ENCODE assay signal across 8 mouse cellular contexts in genomic region chr10:127748847-127749612, GRCm38 (mm10). TPM values are rescaled to one million over a fixed set of nuclear protein-coding genes. Genes with fewer than 3 reads are reported as not detected.
A peak's percentile ranks its signal among the peaks of the same experiment; 100 is the strongest.
DNase-seq lines count a peak whose midpoint lies in the region; ATAC-seq and TF ChIP-seq lines count a peak whose summit lies in the region.

No protein-coding gene starts in this region.

- H3K27me3 ChIP-seq in hindbrain, embryonic 16.5 days (replicated peaks; ENCODE audit: control insufficient read depth, insufficient read depth, low read length) = no peaks in the 10 kb centered on the region
- 0 out of 2 replicates have a peak, but pooled peaks cover 8% of the 10 kb centered on the region for H3K27me3 ChIP-seq in liver, embryonic 12.5 days (replicated peaks)
- no peaks in the 10 kb centered on the region for H3K27me3 ChIP-seq in stomach, embryonic 15.5 days (replicated peaks)

- intact Hi-C loops in left cerebral cortex, adult 2 months (cut with DNase I) = no loop called here

- TF ChIP-seq CTCF in left cerebral cortex, adult 2 months (IDR thresholded peaks at IDR 0.05) = no peak

- DNase-seq in R1 (ENCODE audit: low read depth, low spot score) = peak; percentile 75
- DNase-seq in embryo, embryonic 10.5 days (ENCODE audit: low spot score) = peak; percentile 33
- no peak for DNase-seq in spleen, postnatal 10 days (ENCODE audit: low spot score in 2 of 2)
- DNase-seq in left cerebral cortex, adult 2 months (ENCODE audit: extremely low spot score in 1 of 2, low spot score in 2 of 2) = no peak
- no peak for DNase-seq in cerebellum, adult 8-10 months

- no peak for ATAC-seq in hindbrain, embryonic 16.5 days
- ATAC-seq in liver, embryonic 12.5 days = peak; percentile 48
- peak; percentile 56; the same call in 1 of the 2 replicates for ATAC-seq in stomach, embryonic 15.5 days (ENCODE audit: insufficient read depth, low FRiP score, low read depth)

- no peak overlapping the region for H3K27ac ChIP-seq in hindbrain, embryonic 16.5 days (ENCODE audit: low read depth, low read length)
- peak overlapping the region; percentile 58; the same call in 1 of the 2 replicates for H3K27ac ChIP-seq in liver, embryonic 12.5 days
- H3K27ac ChIP-seq in stomach, embryonic 15.5 days = no peak overlapping the region
- no peak overlapping the region for H3K27ac ChIP-seq in left cerebral cortex, adult 2 months

- H3K4me3 ChIP-seq in hindbrain, embryonic 16.5 days (ENCODE audit: low read length) = no peak overlapping the region
- peak overlapping the region; percentile 33 for H3K4me3 ChIP-seq in liver, embryonic 12.5 days
- H3K4me3 ChIP-seq in stomach, embryonic 15.5 days (replicated peaks) = no peak overlapping the region
- no peak overlapping the region for H3K4me3 ChIP-seq in left cerebral cortex, adult 2 months

- no peaks in the 10 kb centered on the region for H3K9me3 ChIP-seq in hindbrain, embryonic 16.5 days (ENCODE audit: control insufficient read depth, low read length)
- no peaks in the 10 kb centered on the region for H3K9me3 ChIP-seq in liver, embryonic 12.5 days (replicated peaks)
- no peaks in the 10 kb centered on the region for H3K9me3 ChIP-seq in stomach, embryonic 15.5 days

- peak overlapping the region; percentile 49 for H3K4me2 ChIP-seq in hindbrain, embryonic 16.5 days (ENCODE audit: low read length)
- peak overlapping the region; percentile 29 for H3K4me2 ChIP-seq in liver, embryonic 12.5 days
- H3K4me2 ChIP-seq in stomach, embryonic 15.5 days = peak overlapping the region; percentile 16; the same call in 1 of the 2 replicates

- 8% methylated on average over 8 of the region's 8 CpGs for WGBS in hindbrain, embryonic 16.5 days
- 14% methylated on average over 8 of the region's 8 CpGs for WGBS in liver, embryonic 12.5 days (ENCODE audit: insufficient replicate concordance)
- 10% methylated on average over 8 of the region's 8 CpGs for WGBS in stomach, embryonic 15.5 days

- H3K9ac ChIP-seq in hindbrain, embryonic 16.5 days (ENCODE audit: low read depth, low read length) = no peak overlapping the region
- H3K9ac ChIP-seq in liver, embryonic 12.5 days = no peak overlapping the region
- no peak overlapping the region for H3K9ac ChIP-seq in stomach, embryonic 15.5 days

- H3K36me3 ChIP-seq in hindbrain, embryonic 16.5 days (ENCODE audit: control insufficient read depth, insufficient read depth, low read length) = peaks cover 13% of the 10 kb centered on the region
- peaks cover 42% of the 10 kb centered on the region for H3K36me3 ChIP-seq in liver, embryonic 12.5 days
- H3K36me3 ChIP-seq in stomach, embryonic 15.5 days = peaks cover 25% of the 10 kb centered on the region

- peaks cover 2% of the 10 kb centered on the region; the same call in 1 of the 2 replicates for H3K4me1 ChIP-seq in hindbrain, embryonic 16.5 days (ENCODE audit: control insufficient read depth, insufficient read depth, low read depth, low read length)
- H3K4me1 ChIP-seq in liver, embryonic 12.5 days = peaks cover 44% of the 10 kb centered on the region
- peaks cover 13% of the 10 kb centered on the region for H3K4me1 ChIP-seq in stomach, embryonic 15.5 days

RNA-seq across cellular contexts. Expression of gene Gpr182, which starts 2.5 kb away (rescaled TPM):
- polyA plus RNA-seq in hindbrain, embryonic 16.5 days (2015; fragmentation: Nextera tagmentation; extraction: Ambion mirVana) = 1.9 and 2.0 TPM in 2 replicates
- polyA plus RNA-seq in liver, embryonic 12.5 days (2016; fragmentation: Nextera tagmentation; extraction: Ambion mirVana) = 10.3 and 11.2 TPM in 2 replicates
- 2.4 and 2.9 TPM in 2 replicates for polyA plus RNA-seq in stomach, embryonic 15.5 days (2015; fragmentation: Nextera tagmentation; extraction: Ambion mirVana)
- 1 to 10 TPM; 1.5 to 2.8 TPM for total RNA-seq in left cerebral cortex, adult 2 months (2021)

RNA-seq across cellular contexts. Expression of gene Zbtb39, which starts 9.7 kb away (rescaled TPM):
- 2.4 TPM in 2 replicates for polyA plus RNA-seq in hindbrain, embryonic 16.5 days (2015; fragmentation: Nextera tagmentation; extraction: Ambion mirVana)
- polyA plus RNA-seq in liver, embryonic 12.5 days (2016; fragmentation: Nextera tagmentation; extraction: Ambion mirVana) = 1.3 and 1.4 TPM in 2 replicates
- polyA plus RNA-seq in stomach, embryonic 15.5 days (2015; fragmentation: Nextera tagmentation; extraction: Ambion mirVana) = 2.5 and 3.0 TPM in 2 replicates
- 10 to 100 TPM in 1 of 2 experiments, 1 to 10 TPM in 1; 9.8 to 10.3 TPM for total RNA-seq in left cerebral cortex, adult 2 months (2021)

RNA-seq across cellular contexts. Expression of gene Rdh1, which starts 10.5 kb away (rescaled TPM):
- polyA plus RNA-seq in hindbrain, embryonic 16.5 days (2015; fragmentation: Nextera tagmentation; extraction: Ambion mirVana) = 0.04 TPM in 1 of 2 replicates, not detected in the other
- polyA plus RNA-seq in liver, embryonic 12.5 days (2016; fragmentation: Nextera tagmentation; extraction: Ambion mirVana) = 0.22 and 0.30 TPM in 2 replicates
- polyA plus RNA-seq in stomach, embryonic 15.5 days (2015; fragmentation: Nextera tagmentation; extraction: Ambion mirVana) = 0.03 TPM in 1 of 2 replicates, not detected in the other
- under 1 TPM; 0.23 to 0.28 TPM for total RNA-seq in left cerebral cortex, adult 2 months (2021)

RNA-seq across cellular contexts. Expression of gene Rdh16f1, which starts 10.6 kb away (rescaled TPM):
- not detected in 2 replicates for polyA plus RNA-seq in hindbrain, embryonic 16.5 days (2015; fragmentation: Nextera tagmentation; extraction: Ambion mirVana)
- polyA plus RNA-seq in liver, embryonic 12.5 days (2016; fragmentation: Nextera tagmentation; extraction: Ambion mirVana) = 0.11 and 0.18 TPM in 2 replicates
- not detected in 2 replicates for polyA plus RNA-seq in stomach, embryonic 15.5 days (2015; fragmentation: Nextera tagmentation; extraction: Ambion mirVana)
- not detected for total RNA-seq in left cerebral cortex, adult 2 months (2021)

RNA-seq across cellular contexts. Expression of gene Tac2, which starts 24.8 kb away (rescaled TPM):
- polyA plus RNA-seq in hindbrain, embryonic 16.5 days (2015; fragmentation: Nextera tagmentation; extraction: Ambion mirVana) = 0.74 and 2.5 TPM in 2 replicates
- 8.6 and 14.1 TPM in 2 replicates for polyA plus RNA-seq in liver, embryonic 12.5 days (2016; fragmentation: Nextera tagmentation; extraction: Ambion mirVana)
- 2.7 and 4.4 TPM in 2 replicates for polyA plus RNA-seq in stomach, embryonic 15.5 days (2015; fragmentation: Nextera tagmentation; extraction: Ambion mirVana)
- total RNA-seq in left cerebral cortex, adult 2 months (2021) = 10 to 100 TPM; 13.9 to 14.9 TPM

Comparison
In these comparisons a context has a peak if more than half of its experiments do, and no peak if none do; other contexts are left out.
1. DNase-seq: peak in R1 (single experiment) and embryo, embryonic 10.5 days (single experiment); none in spleen, postnatal 10 days (0 of 2), left cerebral cortex, adult 2 months (0 of 2) and cerebellum, adult 8-10 months (single experiment).
2. Peak in every context shown above with its lines, with median percentiles within 50 percentile points of each other: H3K4me2 ChIP-seq.